Mouse (Mus musculus): ENCODE data around the gene Gm7951. TPM values are rescaled to one million over a fixed set of nuclear protein-coding genes. Genes with fewer than 3 reads are reported as not detected.

The Gm7951 gene
- not detected in 2 replicates for polyA plus RNA-seq (2021; fragmentation: Nextera tagmentation)
- long read RNA-seq, experiment 1: 0 reads
- long read RNA-seq, experiment 2: 0 reads

DNA sequence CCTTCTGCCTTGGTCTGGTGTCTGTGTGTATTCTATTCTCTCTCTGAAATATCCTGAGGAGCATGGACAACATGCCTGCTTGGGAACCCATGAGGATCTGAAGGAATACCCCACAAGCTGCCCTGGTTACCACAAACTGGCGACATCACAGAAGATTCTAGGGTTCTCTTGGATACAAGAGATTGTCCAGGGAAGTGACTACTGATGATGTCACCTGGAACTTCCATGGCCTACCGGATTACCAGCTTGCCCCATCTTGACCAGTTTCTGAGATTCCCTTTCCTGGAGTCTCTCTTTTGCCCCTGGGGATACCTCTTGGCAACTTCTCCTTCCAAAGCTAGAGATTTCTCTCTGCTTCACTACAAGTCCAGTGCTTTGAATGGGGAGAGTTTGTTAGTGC is at the start of gene Gm7951:
Gene Gm7951, minus strand, starts transcription at position 101 of the 400 bp plus-strand sequence.

GRCm38 (mm10) chr14:42162522-42162921 is 45.4 kb upstream of the Gm7951 start, which contains the start of gene Gm17027:
Gm17027 (minus strand) TSS chr14:42162622.

Other genes starting within 250 kb of the Gm7951 start
- gene Gm7980, start 210.1 kb downstream of the Gm7951 start, polyA plus RNA-seq (2021; fragmentation: Nextera tagmentation): not detected in 2 replicates
- gene 1700049E17Rik1, start 192.4 kb downstream of the Gm7951 start, polyA plus RNA-seq (2021; fragmentation: Nextera tagmentation): not detected in 2 replicates
- not detected in 2 replicates for gene 1700024B05Rik, start 173.4 kb downstream of the Gm7951 start, polyA plus RNA-seq (2021; fragmentation: Nextera tagmentation)
- not detected in 2 replicates for gene Gm6401, start 149.4 kb downstream of the Gm7951 start, polyA plus RNA-seq (2021; fragmentation: Nextera tagmentation)
- not detected in 2 replicates for gene Gm3543, start 134.0 kb downstream of the Gm7951 start, polyA plus RNA-seq (2021; fragmentation: Nextera tagmentation)
- not detected in 2 replicates for gene Gm17027, start 45.3 kb upstream of the Gm7951 start, polyA plus RNA-seq (2021; fragmentation: Nextera tagmentation)
- gene Gm3573, start 73.4 kb upstream of the Gm7951 start, polyA plus RNA-seq (2021; fragmentation: Nextera tagmentation): not detected in 2 replicates
- not detected in 2 replicates for gene Gm17026, start 142.7 kb upstream of the Gm7951 start, polyA plus RNA-seq (2021; fragmentation: Nextera tagmentation)
- not detected in 2 replicates for gene Gm9611, start 180.0 kb upstream of the Gm7951 start, polyA plus RNA-seq (2021; fragmentation: Nextera tagmentation)
- not detected in 2 replicates for gene Gm7995, start 192.8 kb upstream of the Gm7951 start, polyA plus RNA-seq (2021; fragmentation: Nextera tagmentation)